Mouse (Mus musculus) kidney, adult 2 months (tissue): ENCODE data around the gene Hoxa3.

Experiments
- CTCF ChIP-seq: fragments of 200-500 bp; conservative IDR thresholded peaks from 2 replicates; pipeline ENCODE4 v1.5.1; 2011; ENCODE audit warnings: low read depth, mild to moderate bottlenecking, control low read depth, low read length, moderate library complexity, mixed read lengths; ENCODE audit not compliant: insufficient read depth, insufficient read length
- POLR2A ChIP-seq: fragments of 200-500 bp; IDR thresholded peaks from one replicate; pipeline ENCODE4 v1.6.1; 2011; ENCODE audit warnings: low read depth, low read length, control low read depth

- TF ChIP-seq POLR2A = no peak
- no peak for TF ChIP-seq CTCF
Measured at GRCm38 (mm10) chr6:52223939-52224760, 11.0 kb upstream of the Hoxa3 start.
